Mouse (Mus musculus): ENCODE measurements around the gene Gm26938. TPM values are rescaled to one million over a fixed set of nuclear protein-coding genes. Genes with fewer than 3 reads are reported as not detected.

Gm26938 gene
- total RNA-seq, 2 experiments from 2014 or later, result not detected

DNA sequence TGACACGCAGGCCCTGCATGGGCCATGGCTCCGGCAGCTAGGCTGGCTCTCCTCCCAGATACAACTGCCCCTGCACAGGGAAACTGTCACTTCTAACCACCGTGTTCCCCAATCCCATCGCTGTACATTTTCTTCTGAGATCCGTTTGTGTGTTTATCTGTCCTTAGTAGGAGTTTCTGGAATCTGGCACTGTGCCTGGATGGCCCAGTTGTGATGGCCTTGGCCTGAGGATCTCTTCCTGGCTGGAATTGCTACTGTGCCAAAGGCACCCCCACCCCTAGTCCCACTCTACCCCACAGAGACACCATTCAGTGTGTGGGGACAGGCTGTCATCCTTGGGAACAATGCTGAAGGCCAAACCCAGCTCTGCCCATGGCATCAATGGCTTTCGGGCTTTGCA lies 10.2 kb downstream of the Gm26938 start:
- DNase-seq, result peak; percentile 11

DNA sequence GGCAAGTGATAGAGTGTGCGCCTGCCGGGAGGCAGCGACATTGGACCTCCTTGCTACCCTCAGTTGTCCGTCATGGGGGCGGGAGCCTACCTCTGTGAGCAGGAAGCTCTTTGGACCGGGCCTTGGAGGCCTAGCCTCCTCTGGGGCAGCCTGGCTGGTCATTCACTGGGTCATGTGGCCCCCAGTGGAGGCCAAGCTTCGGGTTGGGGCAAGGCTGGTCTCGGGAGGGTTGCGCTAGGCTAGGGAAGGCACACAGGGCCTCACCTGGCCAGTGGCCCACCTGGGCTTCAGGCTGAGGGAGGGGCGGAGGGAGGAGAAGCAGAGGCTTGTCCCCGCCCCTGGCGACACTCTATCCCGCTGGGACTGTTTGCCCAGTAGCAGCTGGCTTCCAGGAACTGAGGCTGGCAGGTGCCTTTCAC lies 12.2 kb downstream of the Gm26938 start:
- DNase-seq, result no peak

DNA sequence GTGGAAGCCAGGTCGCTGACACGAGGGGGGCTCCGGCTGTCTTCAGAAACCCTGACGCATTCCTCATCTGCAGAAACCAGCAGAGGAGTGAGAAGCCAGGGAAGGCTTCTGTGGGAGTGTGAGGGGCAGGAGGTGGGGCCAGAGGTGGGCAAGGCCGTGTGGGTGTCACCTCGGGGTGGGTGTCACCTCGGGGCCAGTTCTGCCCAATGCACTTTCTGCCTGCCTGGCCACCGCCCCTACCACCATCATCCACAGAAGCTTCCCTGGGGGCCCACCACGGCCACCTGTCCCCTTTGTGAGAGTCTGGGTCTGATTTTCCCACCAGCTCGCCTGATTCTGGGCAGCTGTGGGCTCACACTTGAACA lies 13.1 kb downstream of the Gm26938 start:
- DNase-seq, result no peak

DNA sequence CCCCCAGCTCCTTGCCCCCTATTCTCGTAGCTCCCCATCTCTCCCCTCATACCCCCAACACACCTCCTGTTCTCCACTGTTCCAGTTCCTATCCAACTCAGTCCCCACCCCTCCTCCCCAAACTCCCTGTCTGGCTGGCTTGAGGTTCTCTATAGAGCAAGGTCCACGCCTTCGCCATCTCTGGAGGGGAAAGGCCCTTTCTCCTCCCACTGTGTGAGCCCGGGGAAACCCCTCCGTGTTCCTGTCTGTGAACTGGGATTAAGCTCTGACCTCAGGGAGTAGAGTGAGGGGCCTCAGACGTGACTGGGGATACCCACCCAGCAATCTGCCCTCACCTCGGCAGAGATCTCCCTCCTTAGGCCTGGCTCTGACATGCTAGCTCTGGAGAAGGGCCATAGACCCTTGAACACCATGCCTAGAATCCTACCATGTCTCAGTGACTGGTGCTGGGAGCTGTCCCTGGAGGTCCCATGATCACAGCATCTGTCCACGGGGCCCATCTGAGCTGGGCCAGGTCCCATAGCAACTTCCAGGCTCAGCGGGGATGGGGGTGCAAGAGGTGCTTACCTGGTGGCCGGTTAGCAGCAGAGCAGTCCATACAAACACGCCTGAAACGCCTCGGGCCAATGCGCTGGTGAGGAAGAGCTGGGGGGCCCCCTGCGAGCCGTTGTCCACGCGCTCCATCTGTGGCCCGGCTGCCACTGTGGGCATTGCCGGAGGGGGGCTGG lies 13.6 kb downstream of the Gm26938 start:
- no peak for DNase-seq

- peak; percentile 13 for DNase-seq
These were observed 14.4 kb downstream of the Gm26938 start for GRCm38 (mm10) chr5:139811677-139812397.

- peak; percentile 6 for DNase-seq
These were observed 16.8 kb downstream of the Gm26938 start for GRCm38 (mm10) chr5:139809397-139809796.

- peak; percentile 7 for DNase-seq
These were observed 20.3 kb downstream of the Gm26938 start for GRCm38 (mm10) chr5:139805924-139806323.

DNA sequence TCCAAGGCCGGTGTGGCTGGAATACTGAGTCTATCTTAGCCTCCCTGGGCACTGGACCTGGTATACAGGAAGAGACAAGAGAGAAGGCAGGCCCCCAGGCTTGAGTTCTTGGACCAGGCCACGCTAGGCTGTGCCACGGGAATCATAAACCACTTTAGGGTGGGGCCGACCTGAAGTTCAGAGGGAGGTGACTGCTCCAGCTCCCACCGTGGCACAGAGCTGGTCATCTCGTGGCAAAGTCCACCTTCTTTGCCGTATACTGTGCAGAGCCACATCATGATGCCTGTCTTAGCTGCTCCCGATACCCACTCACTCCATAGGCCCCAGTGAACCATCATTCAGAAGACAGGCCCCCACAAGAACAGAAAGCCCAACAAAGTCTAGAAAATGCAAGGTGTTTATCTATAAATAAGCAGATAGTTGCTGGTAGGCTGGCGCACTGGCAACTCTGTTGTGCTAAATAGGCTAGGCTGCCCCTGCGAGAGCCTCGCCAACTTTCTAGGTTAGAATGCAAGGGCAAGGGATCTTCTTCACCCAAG lies 21.6 kb downstream of the Gm26938 start:
- peak; percentile 5 for DNase-seq

DNA sequence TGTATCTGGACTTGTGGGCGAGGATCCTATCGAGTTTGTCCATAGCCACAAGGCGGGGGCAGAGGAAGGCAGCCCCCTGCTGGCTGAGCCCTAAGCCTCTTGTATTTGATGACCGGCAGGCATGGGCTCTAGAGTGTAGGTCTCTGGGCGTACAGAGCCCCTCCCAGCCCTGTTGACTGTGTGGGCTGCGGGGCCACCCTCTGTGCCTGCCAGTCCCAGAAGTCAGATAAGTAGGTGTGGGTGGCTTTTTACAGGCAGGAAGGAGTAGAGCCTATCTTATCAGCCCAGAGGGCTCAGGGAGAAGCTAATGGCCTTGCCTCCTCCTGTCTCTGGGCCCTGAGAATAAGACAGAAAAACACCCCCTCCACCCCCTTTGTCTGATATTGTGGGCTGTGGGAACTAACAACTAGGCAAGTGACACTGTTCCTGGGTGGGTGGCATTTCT lies 22.1 kb downstream of the Gm26938 start:
- peak; percentile 39 for DNase-seq

DNA sequence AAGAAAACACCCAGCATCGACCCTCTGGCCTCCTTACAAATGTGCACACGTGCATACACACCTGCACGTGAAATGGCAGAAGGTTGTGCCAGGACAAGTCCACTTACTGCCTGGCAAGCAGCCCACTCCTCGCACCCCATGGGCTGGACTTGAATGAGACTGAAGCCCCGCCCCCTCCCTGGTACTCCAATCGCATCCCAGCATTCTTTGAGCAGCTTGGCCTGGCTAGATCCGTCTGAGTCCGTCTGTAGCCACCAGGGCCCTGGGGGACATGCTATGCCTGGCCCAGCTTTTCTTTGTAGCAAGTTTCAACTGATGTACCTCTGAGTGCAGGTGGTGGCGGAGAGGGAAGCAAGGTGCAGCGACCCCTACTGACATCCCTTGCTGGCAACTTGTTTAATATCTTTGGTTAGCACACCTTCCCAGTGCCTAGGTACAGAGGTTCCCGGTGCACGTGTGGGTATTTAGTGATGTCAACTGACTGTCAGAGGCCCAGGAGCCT lies 22.6 kb downstream of the Gm26938 start:
- DNase-seq, result peak; percentile 84

- peak; percentile 9 for DNase-seq
These were observed 23.0 kb downstream of the Gm26938 start for GRCm38 (mm10) chr5:139803165-139803564.

GRCm38 (mm10) chr5:139801880-139802279 lies 24.3 kb downstream of the Gm26938 start:
- peak; percentile 5 for DNase-seq

DNA sequence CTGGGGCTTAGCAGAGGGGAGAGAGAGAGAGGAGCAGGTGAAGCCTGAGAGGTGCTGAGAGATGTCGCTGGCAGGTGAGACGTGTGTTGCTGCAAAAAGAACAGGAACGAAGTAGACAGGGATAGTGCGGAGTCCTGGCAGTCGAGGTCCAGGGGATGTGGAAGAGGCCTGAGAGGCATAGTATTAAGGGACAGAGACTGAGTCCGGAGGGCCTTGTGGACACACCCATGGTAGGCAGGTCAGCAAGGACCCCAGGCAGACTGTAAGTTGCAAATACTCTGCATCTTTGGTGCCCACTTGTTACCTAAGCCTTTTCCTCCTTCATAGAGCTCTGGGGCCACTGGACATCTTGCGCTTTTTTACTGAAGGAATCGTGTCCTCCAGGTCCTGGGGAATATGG lies 25.0 kb downstream of the Gm26938 start:
- peak; percentile 5 for DNase-seq

GRCm38 (mm10) chr5:139799801-139800590 lies 26.2 kb downstream of the Gm26938 start:
- DNase-seq, result peak; percentile 5

DNA sequence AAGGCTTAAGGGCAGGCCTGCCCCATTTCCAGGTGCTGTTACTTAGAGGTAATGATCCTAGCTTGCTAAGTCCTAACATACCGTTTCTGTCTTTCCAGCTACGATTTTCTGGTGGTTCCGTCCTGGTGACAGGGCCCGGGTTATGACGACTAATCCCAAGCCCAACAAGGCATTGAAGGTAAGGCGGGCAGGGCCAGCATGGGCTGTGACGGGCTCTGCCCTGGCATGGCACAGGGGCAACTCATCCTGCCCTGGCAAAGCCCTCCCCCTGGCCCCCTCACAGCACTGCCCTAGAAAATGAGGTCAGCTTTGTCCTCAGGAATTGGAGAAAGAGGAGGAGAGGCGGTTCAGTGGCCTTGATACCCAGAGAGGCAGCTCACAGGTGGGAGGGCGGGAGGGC lies 27.2 kb downstream of the Gm26938 start:
- DNase-seq, result peak; percentile 9

- peak; percentile 11 for DNase-seq
These were observed 27.9 kb downstream of the Gm26938 start for GRCm38 (mm10) chr5:139798168-139798900.

- peak; percentile 96 for DNase-seq
These were observed 28.6 kb downstream of the Gm26938 start for GRCm38 (mm10) chr5:139797473-139798167.

- DNase-seq, result peak; percentile 92
These were observed 29.3 kb downstream of the Gm26938 start for GRCm38 (mm10) chr5:139796900-139797299.

DNA sequence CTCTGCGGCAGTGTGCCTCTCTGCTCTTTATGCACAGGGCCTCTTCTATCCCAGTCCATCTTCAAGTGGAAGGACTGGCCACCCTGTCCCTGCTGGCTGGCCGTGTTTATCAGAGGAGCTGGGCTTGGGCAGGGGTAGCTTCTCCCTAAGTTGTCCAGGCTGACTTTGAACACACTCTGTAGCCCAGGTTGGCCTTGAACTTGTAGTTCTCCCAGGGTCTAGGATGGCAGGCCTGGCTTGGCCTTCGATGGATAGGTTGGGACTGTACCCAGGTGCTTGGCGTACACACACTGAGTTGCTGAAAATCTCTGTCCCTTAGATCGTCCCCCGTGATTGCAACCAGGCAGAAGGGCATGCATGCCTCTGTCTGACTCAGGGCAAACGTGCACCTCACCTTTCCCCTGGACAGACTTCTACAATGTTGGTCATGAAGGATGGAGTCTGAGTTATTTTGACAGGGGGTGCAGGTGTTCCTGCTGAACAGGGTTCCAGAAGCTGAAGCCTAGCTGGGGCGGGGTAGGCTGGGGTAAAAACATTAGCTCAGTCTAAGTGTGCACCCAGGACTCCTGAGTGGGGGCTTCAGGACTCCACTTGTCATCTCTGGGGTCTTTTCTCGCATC lies 30.1 kb downstream of the Gm26938 start:
- DNase-seq, result no peak

GRCm38 (mm10) chr5:139794938-139795337 lies 31.3 kb downstream of the Gm26938 start:
- peak; percentile 72 for DNase-seq

DNA sequence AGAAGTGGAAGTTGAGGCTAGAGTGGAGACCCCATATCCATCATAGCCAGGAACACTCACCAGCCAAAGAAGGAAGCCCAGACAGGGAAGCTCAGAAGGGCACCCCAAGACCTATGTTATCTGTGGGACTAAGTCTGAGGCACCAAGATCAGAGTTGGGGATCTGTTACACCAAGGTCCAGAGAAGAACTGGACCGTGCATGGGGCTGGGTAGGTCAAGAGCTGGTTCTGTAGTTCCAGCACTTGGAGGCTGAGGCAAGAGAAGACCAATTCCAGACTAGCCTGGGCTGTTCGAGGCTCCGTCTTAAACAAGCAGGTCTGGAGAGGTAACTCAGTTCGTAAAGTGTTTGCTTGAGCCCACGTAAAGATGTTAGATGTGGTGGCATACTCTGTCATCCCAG lies 32.1 kb downstream of the Gm26938 start:
- DNase-seq, result peak; percentile 4

Data from heart, postnatal 4 days (tissue).